Mouse (Mus musculus) forebrain, embryonic 15.5 days (tissue): ENCODE measurements at regions not wholly inside any gene's neighbourhood (a gene's known extent, or its start where the extent isn't known, plus 50 kb on each side); places are given as distances from the start of the nearest gene placed in this dataset.

Experiments
- ATAC-seq: fragments of 200-750 bp; cut with Nextera tagmentation; replicated peaks from 2 replicates; pipeline ENCODE4 v1.8.0; 2017; ENCODE audit warnings: mild to moderate bottlenecking, moderate TSS enrichment, moderate library complexity
- H3K27ac ChIP-seq: fragments of 300-500 bp; sonication (generic); replicated peaks from 2 replicates; pipeline ENCODE4 v1.5.1; 2015; ENCODE audit warnings: mild to moderate bottlenecking, inconsistent platforms
- H3K27me3 ChIP-seq: fragments of 300-500 bp; sonication (generic); 2 replicates; pipeline ENCODE4 v1.6.1; 2015; ENCODE audit warnings: inconsistent platforms
- H3K36me3 ChIP-seq: fragments of 300-500 bp; sonication (generic); 2 replicates; pipeline ENCODE4 v1.6.1; 2015; ENCODE audit warnings: mild to moderate bottlenecking, inconsistent platforms
- H3K4me1 ChIP-seq: fragments of 300-500 bp; sonication (generic); 2 replicates; pipeline ENCODE4 v1.6.1; 2015; ENCODE audit warnings: inconsistent platforms
- H3K4me2 ChIP-seq: fragments of 300-500 bp; sonication (generic); replicated peaks from 2 replicates; pipeline ENCODE4 v1.6.1; 2015; ENCODE audit warnings: mild to moderate bottlenecking, inconsistent platforms
- H3K4me3 ChIP-seq: fragments of 300-500 bp; sonication (generic); 2 replicates; pipeline ENCODE4 v1.5.1; 2015; ENCODE audit warnings: mild to moderate bottlenecking, inconsistent platforms
- H3K9ac ChIP-seq: fragments of 300-500 bp; sonication (generic); replicated peaks from 2 replicates; pipeline ENCODE4 v1.6.1; 2015; ENCODE audit warnings: mild to moderate bottlenecking, inconsistent platforms
- H3K9me3 ChIP-seq: fragments of 300-500 bp; sonication (generic); 2 replicates; pipeline ENCODE4 v1.6.1; 2016; ENCODE audit warnings: inconsistent platforms
- WGBS: fragments of 180-500 bp; shearing (Covaris S2); methylation state at CpG from one replicate; pipeline ENCODE4 v1.1.7; 2015; ENCODE audit warnings: mixed read lengths; 5-methylcytosine and 5-hydroxymethylcytosine counted together

GRCm38 (mm10) chr10:117526008-117526833 is 103.1 kb upstream of the Cpm start:
- Histone ChIP-seq H3K27me3 (no peaks in the 10 kb centered on the region), H3K4me1 (no peaks in the 10 kb centered on the region), H3K27ac (no peak overlapping the region), H3K9me3 (no peaks in the 10 kb centered on the region), H3K9ac (no peak overlapping the region), H3K36me3 (no peaks in the 10 kb centered on the region), H3K4me3 (no peak overlapping the region), H3K4me2 (no peak overlapping the region)
- WGBS: 80% methylated on average over 16 of the region's 16 CpGs
- no peak for ATAC-seq

GRCm38 (mm10) chr10:117525608-117526007 is 103.7 kb upstream of the Cpm start:
- Histone ChIP-seq H3K36me3 (no peaks in the 10 kb centered on the region), H3K4me2 (no peak overlapping the region), H3K9ac (no peak overlapping the region), H3K27me3 (no peaks in the 10 kb centered on the region), H3K4me3 (no peak overlapping the region), H3K9me3 (no peaks in the 10 kb centered on the region), H3K27ac (no peak overlapping the region), H3K4me1 (no peaks in the 10 kb centered on the region)
- 62% methylated on average over 3 of the region's 3 CpGs for WGBS
- no peak for ATAC-seq

- no peak for ATAC-seq
- Histone ChIP-seq H3K9me3 (no peaks in the 10 kb centered on the region), H3K27me3 (no peaks in the 10 kb centered on the region), H3K4me3 (no peak overlapping the region), H3K9ac (no peak overlapping the region), H3K4me1 (no peaks in the 10 kb centered on the region), H3K27ac (no peak overlapping the region), H3K4me2 (no peak overlapping the region), H3K36me3 (no peaks in the 10 kb centered on the region)
- WGBS: 80% methylated on average over 8 of the region's 8 CpGs
Observed at GRCm38 (mm10) chr10:117524926-117525565, 104.3 kb upstream of the Cpm start.

GRCm38 (mm10) chr10:117524101-117524500 is 105.2 kb upstream of the Cpm start:
- Histone ChIP-seq H3K4me2 (no peak overlapping the region), H3K36me3 (no peaks in the 10 kb centered on the region), H3K9ac (no peak overlapping the region), H3K27ac (no peak overlapping the region), H3K4me1 (no peaks in the 10 kb centered on the region), H3K27me3 (no peaks in the 10 kb centered on the region), H3K4me3 (no peak overlapping the region), H3K9me3 (no peaks in the 10 kb centered on the region)
- WGBS: 87% methylated on average over 7 of the region's 7 CpGs
- no peak for ATAC-seq

GRCm38 (mm10) chr10:117522906-117523829 is 106.1 kb upstream of the Cpm start:
- no peak overlapping the region for H3K4me3 ChIP-seq
- H3K9ac ChIP-seq: no peak overlapping the region
- no peaks in the 10 kb centered on the region for H3K9me3 ChIP-seq
- 87% methylated on average over 10 of the region's 10 CpGs for WGBS
- no peak for ATAC-seq
- no peak overlapping the region for H3K27ac ChIP-seq
- H3K4me1 ChIP-seq: no peaks in the 10 kb centered on the region
- no peaks in the 10 kb centered on the region for H3K27me3 ChIP-seq
- H3K4me2 ChIP-seq: no peak overlapping the region
- no peaks in the 10 kb centered on the region for H3K36me3 ChIP-seq

- Histone ChIP-seq H3K4me2 (no peak overlapping the region), H3K36me3 (no peaks in the 10 kb centered on the region), H3K9ac (no peak overlapping the region), H3K4me1 (no peaks in the 10 kb centered on the region), H3K9me3 (no peaks in the 10 kb centered on the region), H3K27me3 (no peaks in the 10 kb centered on the region), H3K4me3 (no peak overlapping the region), H3K27ac (no peak overlapping the region)
- ATAC-seq: no peak
- 82% methylated on average over 2 of the region's 3 CpGs for WGBS
Observed at GRCm38 (mm10) chr10:117522373-117522772, 106.9 kb upstream of the Cpm start.

- Histone ChIP-seq H3K27ac (no peak overlapping the region), H3K36me3 (no peaks in the 10 kb centered on the region), H3K9me3 (no peaks in the 10 kb centered on the region), H3K27me3 (no peaks in the 10 kb centered on the region), H3K9ac (no peak overlapping the region), H3K4me1 (no peaks in the 10 kb centered on the region), H3K4me3 (no peak overlapping the region), H3K4me2 (no peak overlapping the region)
- no peak for ATAC-seq
- 63% methylated on average over 23 of the region's 23 CpGs for WGBS
Observed at GRCm38 (mm10) chr10:117521315-117522270, 107.7 kb upstream of the Cpm start.

- WGBS: 91% methylated on average over 8 of the region's 8 CpGs
Observed at GRCm38 (mm10) chr10:117520536-117521314, 108.6 kb upstream of the Cpm start.

GRCm38 (mm10) chr10:117519670-117520535 is 109.4 kb upstream of the Cpm start:
- WGBS: 42% methylated on average over 8 of the region's 8 CpGs
- no peak for ATAC-seq
- H3K4me2 ChIP-seq: no peak overlapping the region
- no peaks in the 10 kb centered on the region for H3K27me3 ChIP-seq
- no peak overlapping the region for H3K4me3 ChIP-seq
- H3K27ac ChIP-seq: no peak overlapping the region
- H3K36me3 ChIP-seq: no peaks in the 10 kb centered on the region
- no peaks in the 10 kb centered on the region for H3K9me3 ChIP-seq
- no peaks in the 10 kb centered on the region for H3K4me1 ChIP-seq
- no peak overlapping the region for H3K9ac ChIP-seq

More at GRCm38 (mm10) chr10:117520536-117521314, 108.6 kb upstream of the Cpm start:
- Histone ChIP-seq H3K4me3 (no peak overlapping the region), H3K9ac (no peak overlapping the region), H3K9me3 (no peaks in the 10 kb centered on the region), H3K4me2 (no peak overlapping the region), H3K36me3 (no peaks in the 10 kb centered on the region), H3K4me1 (no peaks in the 10 kb centered on the region), H3K27me3 (no peaks in the 10 kb centered on the region), H3K27ac (no peak overlapping the region)
- ATAC-seq: no peak
